Mouse (Mus musculus): ENCODE measurements around the gene Hoxa13. TPM values are rescaled to one million over a fixed set of nuclear protein-coding genes. Genes with fewer than 3 reads are reported as not detected.

The Hoxa13 gene
- polyA plus RNA-seq, 1 experiment from 2014 or later: 0.43 TPM

DNA sequence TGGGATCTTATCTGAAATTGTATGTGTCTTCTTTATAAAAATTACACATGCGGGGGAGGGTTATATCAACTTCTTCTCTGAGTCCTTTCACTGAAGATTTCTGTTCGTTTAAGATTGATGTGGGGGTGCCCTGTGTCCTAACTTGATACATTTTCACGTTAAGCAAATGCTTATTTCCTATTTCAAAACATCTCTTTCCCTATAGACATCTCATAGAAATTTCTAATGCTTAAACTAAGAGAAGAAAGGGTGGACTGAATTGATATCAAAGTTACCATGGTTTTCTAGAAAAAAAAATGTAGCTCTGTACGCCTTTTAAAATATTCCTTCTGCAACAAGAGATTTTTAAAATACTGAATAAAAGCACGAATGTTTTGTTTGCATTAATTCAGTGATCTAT, 6.5 kb upstream of the Hoxa13 start:
- Histone ChIP-seq H3K4me2 (no peak overlapping the region), H3K27me3 (peaks cover 98% of the 10 kb centered on the region), H3K4me3 (replicated peaks) (no peak overlapping the region), H3K9ac (no peak overlapping the region), H3K9me3 (replicated peaks) (no peaks in the 10 kb centered on the region), H3K4me1 (peaks cover 8% of the 10 kb centered on the region), H3K27ac (no peak overlapping the region), H3K36me3 (no peaks in the 10 kb centered on the region)
- 14% methylated on average over 5 of the region's 5 CpGs for WGBS
- no peak for ATAC-seq (replicated peaks; ENCODE audit: low FRiP score)

DNA sequence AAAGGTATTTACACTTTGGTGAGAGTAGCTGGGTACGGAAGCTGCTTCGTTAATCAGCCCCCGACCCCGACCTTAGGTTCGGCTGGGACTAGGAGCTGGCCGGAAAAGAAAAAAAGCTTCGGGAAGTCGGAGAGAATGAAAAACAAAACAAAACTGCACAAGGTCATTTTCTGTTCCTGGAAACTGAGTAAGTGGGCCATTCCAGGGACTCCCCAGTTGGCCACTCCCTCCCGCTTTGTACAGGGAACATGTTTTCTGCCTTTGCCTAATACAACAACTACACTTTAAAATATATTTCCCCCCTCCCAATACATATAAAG, 5.9 kb upstream of the Hoxa13 start:
- under 1% methylated on average over 9 of the region's 9 CpGs for WGBS
- Histone ChIP-seq H3K9ac (no peak overlapping the region), H3K4me1 (peaks cover 8% of the 10 kb centered on the region), H3K27ac (no peak overlapping the region), H3K27me3 (peaks cover 99% of the 10 kb centered on the region), H3K9me3 (replicated peaks) (no peaks in the 10 kb centered on the region), H3K4me2 (no peak overlapping the region), H3K4me3 (replicated peaks) (no peak overlapping the region), H3K36me3 (no peaks in the 10 kb centered on the region)
- ATAC-seq (replicated peaks; ENCODE audit: low FRiP score): no peak

DNA sequence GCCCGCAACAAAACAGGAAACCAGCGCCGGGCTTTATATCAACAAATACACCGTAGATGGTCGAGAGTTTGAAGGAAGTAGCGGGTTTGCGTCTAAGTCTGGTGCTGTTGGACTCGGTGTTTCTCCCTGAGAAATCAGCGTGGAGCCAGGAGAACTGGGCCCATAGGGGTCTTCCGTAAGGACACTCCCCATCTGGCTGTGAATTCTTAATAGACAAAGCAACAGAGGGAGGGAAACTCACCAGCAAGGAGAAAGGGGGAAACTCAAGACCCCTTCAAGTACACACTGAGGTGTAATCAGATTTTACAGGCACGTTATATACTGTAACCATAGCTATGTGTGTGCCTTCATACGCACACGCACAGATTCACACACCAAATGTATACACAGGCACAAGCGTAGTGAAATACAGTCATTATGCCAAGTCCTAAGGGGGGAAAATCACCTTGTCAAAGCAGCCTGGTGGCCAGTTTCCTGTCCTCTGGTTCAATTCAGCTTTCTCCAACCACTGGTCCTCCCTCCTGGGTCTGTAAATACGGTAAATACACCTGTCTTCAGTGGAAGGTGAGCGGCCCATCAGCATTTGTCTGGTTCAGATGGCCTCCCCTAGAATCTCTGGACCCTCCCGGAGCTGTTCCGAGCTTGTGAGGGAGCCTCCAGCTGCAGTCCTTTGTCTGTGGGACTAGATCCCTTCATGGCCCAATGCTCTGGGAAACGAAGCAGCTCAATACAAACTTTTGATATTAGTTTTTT, 5.4 kb upstream of the Hoxa13 start:
- under 1% methylated on average over 19 of the region's 19 CpGs for WGBS
- peaks cover 10% of the 10 kb centered on the region for H3K4me1 ChIP-seq
- no peaks in the 10 kb centered on the region for H3K36me3 ChIP-seq
- no peaks in the 10 kb centered on the region for H3K9me3 ChIP-seq (replicated peaks)
- H3K27ac ChIP-seq: no peak overlapping the region
- ATAC-seq (replicated peaks; ENCODE audit: low FRiP score): no peak
- H3K4me2 ChIP-seq: no peak overlapping the region
- H3K4me3 ChIP-seq (replicated peaks): no peak overlapping the region
- H3K27me3 ChIP-seq: peaks cover 99% of the 10 kb centered on the region
- H3K9ac ChIP-seq: no peak overlapping the region

DNA sequence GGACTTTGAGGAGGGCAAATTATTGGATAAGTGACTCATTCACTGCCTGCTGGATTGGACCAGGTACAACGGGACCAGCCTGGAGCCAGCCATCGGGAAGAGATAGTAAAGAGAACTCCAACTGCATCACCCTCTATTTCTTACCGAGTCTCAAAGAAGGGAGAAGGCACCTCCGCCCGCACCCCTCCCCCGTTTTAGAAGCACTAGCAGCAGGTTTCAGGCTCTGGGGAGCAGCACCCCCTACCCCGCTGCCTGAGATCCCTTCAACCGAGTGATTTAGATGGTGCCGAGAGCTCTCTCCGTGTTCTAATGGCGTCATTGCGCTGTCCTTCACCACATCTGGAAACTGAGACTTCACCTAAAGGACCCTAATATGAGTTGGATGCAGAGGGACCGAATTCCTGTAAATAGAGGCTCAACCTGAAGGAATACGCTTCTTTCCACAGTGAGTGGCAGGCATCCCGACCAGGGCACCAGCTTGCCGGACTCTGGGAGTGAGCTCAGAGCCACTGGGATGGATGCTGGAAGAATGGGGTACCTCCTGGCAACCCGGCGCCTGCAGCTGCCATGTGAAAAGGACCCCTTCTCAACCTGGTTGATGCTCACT, 4.7 kb upstream of the Hoxa13 start:
- 1% methylated on average over 18 of the region's 18 CpGs for WGBS
- peaks cover 99% of the 10 kb centered on the region for H3K27me3 ChIP-seq
- H3K9ac ChIP-seq: no peak overlapping the region
- ATAC-seq (replicated peaks; ENCODE audit: low FRiP score): no peak
- H3K4me2 ChIP-seq: no peak overlapping the region
- no peak overlapping the region for H3K4me3 ChIP-seq (replicated peaks)
- peaks cover 13% of the 10 kb centered on the region for H3K4me1 ChIP-seq
- no peaks in the 10 kb centered on the region for H3K36me3 ChIP-seq
- no peak overlapping the region for H3K27ac ChIP-seq
- H3K9me3 ChIP-seq (replicated peaks): no peaks in the 10 kb centered on the region

DNA sequence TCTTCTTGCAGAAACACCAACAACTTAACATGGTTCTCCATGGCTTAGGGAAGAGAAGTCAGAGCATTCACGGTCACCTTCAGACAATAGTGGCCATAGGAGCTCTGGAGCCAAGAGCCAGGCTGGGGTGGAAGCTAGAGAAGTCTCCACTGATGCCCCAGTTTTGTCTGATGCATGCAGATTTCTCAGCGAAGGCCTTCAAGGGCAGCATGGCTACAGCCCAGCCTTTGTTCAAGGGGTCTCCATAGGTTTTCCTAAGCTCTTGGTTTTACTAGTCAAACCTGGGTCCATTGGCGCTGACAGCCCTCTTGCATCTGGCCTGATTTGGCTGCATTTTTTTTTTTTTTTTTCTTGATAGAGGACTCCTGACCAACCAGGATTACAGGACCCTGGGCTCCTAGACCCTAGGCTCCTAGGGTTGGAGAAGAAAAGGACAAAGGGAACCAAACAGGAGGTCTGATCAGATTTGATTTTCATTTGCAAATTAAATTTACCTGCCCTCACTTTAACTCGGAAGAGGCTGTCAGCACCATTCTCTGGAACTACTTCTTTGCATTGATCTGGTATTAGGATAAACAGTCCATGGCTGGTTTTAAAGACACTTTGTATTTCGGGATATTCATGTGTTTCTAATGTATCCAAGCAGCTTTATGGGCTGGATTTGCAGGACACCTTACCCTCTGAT, 3.6 kb upstream of the Hoxa13 start:
- Histone ChIP-seq H3K9ac (no peak overlapping the region), H3K9me3 (replicated peaks) (no peaks in the 10 kb centered on the region), H3K4me2 (no peak overlapping the region), H3K36me3 (no peaks in the 10 kb centered on the region), H3K27ac (no peak overlapping the region), H3K4me3 (replicated peaks) (no peak overlapping the region), H3K4me1 (peaks cover 22% of the 10 kb centered on the region), H3K27me3 (peaks cover 99% of the 10 kb centered on the region)
- no peak for ATAC-seq (replicated peaks; ENCODE audit: low FRiP score)
- 3% methylated on average over 5 of the region's 5 CpGs for WGBS

DNA sequence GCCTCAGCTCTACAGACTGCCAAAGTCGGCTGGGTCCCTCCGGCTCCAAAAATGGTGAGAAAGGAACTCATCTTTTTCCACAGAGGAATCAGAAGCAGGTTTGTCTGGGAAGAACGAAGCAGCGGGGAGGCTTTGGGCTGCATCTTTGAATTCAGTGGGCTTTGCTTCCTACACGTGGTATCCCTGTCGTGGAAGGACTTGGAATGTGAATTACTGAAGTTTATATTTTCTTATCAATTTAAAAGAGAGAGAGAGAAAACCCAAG, 2.6 kb upstream of the Hoxa13 start:
- WGBS: 2% methylated on average over 6 of the region's 6 CpGs
- no peak for ATAC-seq (replicated peaks; ENCODE audit: low FRiP score)
- H3K27me3 ChIP-seq: peaks cover 99% of the 10 kb centered on the region
- no peaks in the 10 kb centered on the region for H3K9me3 ChIP-seq (replicated peaks)
- peaks cover 22% of the 10 kb centered on the region for H3K4me1 ChIP-seq
- H3K4me3 ChIP-seq (replicated peaks): no peak overlapping the region
- H3K36me3 ChIP-seq: no peaks in the 10 kb centered on the region
- no peak overlapping the region for H3K4me2 ChIP-seq
- H3K27ac ChIP-seq: no peak overlapping the region
- no peak overlapping the region for H3K9ac ChIP-seq

DNA sequence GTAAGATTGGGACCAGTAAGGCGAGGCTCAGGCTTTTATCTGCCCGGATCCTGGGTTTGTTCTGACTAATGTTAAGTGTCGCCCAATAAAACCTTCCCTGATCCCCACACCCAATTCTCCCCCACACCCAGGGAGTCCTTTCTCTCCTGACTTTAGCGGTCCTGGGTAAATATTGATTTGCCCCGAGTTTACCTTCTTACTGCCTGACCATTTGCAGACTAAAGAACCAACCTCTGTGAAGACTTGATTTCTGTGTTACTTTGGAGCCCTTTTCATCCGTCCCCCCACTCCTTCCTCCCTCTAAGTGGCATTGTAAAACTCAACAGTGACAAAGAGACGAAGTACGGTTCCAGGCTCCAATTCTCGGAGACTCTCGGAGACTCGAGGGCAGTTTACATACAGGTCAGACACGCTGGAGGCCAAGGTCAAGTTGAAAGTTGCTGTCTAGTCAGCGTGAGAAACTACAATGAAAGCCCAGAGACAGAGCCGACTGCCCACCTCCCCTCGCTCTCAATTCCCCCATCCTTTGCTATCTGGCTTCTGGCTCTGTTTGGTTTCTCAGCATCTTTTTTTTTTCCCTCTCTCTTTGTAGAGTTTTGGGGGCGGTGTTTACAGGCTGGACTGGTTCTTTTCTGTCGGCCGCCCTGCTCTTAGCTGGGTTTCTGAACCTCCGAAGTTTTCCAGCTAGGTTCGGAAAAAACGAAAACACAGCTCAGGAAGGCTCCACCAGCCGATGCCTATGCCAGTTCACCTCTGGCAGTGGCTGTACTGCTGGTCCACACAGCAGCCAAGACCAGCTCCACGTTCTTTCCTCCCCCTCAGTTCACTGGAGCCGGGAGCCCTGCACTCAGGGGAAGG, 2.0 kb upstream of the Hoxa13 start:
- 2% methylated on average over 24 of the region's 24 CpGs for WGBS
- no peaks in the 10 kb centered on the region for H3K36me3 ChIP-seq
- H3K9me3 ChIP-seq (replicated peaks): no peaks in the 10 kb centered on the region
- H3K27ac ChIP-seq: no peak overlapping the region
- H3K27me3 ChIP-seq: peaks cover 97% of the 10 kb centered on the region
- no peak for ATAC-seq (replicated peaks; ENCODE audit: low FRiP score)
- peaks cover 22% of the 10 kb centered on the region for H3K4me1 ChIP-seq
- H3K9ac ChIP-seq: no peak overlapping the region
- H3K4me2 ChIP-seq: no peak overlapping the region
- H3K4me3 ChIP-seq (replicated peaks): no peak overlapping the region

DNA sequence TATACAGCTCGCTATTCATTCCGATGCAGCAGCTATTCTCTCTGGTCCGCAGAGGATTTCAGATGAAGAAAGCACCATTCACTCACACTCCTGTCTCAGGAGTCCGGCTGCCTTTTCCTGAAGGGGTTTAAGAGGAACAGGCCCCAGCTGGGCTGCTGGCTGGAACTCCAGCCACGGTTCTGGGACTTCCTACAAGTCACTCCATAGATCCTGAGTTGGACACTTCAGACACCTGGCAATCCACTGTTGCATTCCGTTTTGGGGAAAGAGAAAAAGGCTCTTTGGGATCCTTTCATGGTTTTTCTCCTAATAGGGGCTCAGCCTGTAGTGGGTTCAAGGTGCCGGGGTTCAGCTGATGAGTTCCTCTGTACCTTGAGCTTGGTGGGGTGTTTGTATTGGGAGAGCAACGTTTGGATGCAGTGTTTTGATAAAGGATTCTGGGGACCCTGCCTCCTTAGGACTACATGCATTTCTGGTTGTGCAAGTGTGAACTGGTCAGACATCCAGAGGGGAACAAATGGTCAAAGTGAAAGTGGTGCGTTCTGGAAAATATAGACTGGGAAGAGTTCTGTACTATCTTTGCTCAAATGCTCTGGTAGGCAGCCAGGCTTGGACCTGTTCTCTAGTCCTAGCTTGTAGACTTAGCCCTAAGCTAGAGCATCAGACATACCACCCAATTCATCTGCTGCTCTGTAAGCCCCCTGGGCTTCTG, 1.2 kb upstream of the Hoxa13 start:
- Histone ChIP-seq H3K27me3 (peaks cover 98% of the 10 kb centered on the region), H3K4me3 (replicated peaks) (no peak overlapping the region), H3K9ac (no peak overlapping the region), H3K36me3 (no peaks in the 10 kb centered on the region), H3K4me2 (no peak overlapping the region), H3K4me1 (peaks cover 22% of the 10 kb centered on the region), H3K9me3 (replicated peaks) (no peaks in the 10 kb centered on the region), H3K27ac (no peak overlapping the region)
- 2% methylated on average over 9 of the region's 9 CpGs for WGBS
- no peak for ATAC-seq (replicated peaks; ENCODE audit: low FRiP score)

DNA sequence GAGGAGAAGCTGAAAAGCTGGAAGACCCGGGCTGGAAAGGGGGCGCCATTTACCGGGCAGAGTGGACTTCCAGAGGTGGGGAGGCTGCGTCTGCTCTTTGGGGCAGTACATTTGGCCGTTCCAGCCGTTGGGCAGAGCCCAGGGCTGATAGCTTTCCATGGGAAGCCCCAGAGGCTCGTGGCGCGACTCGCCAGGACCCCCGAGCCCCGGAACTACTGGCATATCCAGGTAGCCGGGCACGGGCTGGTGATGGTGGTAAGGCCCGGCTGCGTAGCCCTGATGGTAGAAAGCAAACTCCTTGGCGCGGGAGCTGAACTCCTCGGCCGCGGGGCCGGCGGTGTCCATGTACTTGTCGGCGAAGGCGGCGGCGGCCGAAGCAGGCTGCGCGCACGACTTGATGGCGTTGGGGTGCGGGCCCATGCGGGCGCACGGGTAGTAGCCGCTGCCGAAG, 844 bp downstream of the Hoxa13 start:
- Histone ChIP-seq H3K27me3 (peaks cover 95% of the 10 kb centered on the region), H3K4me3 (replicated peaks) (peak overlapping the region; percentile 46), H3K27ac (no peak overlapping the region), H3K9me3 (replicated peaks) (no peaks in the 10 kb centered on the region), H3K36me3 (no peaks in the 10 kb centered on the region), H3K4me2 (peak overlapping the region; percentile 74), H3K9ac (no peak overlapping the region), H3K4me1 (peaks cover 22% of the 10 kb centered on the region)
- 0 out of 2 replicates have a peak, but pooled peaks have one; percentile 19 for ATAC-seq (replicated peaks; ENCODE audit: low FRiP score)
- under 1% methylated on average over 39 of the region's 39 CpGs for WGBS

DNA sequence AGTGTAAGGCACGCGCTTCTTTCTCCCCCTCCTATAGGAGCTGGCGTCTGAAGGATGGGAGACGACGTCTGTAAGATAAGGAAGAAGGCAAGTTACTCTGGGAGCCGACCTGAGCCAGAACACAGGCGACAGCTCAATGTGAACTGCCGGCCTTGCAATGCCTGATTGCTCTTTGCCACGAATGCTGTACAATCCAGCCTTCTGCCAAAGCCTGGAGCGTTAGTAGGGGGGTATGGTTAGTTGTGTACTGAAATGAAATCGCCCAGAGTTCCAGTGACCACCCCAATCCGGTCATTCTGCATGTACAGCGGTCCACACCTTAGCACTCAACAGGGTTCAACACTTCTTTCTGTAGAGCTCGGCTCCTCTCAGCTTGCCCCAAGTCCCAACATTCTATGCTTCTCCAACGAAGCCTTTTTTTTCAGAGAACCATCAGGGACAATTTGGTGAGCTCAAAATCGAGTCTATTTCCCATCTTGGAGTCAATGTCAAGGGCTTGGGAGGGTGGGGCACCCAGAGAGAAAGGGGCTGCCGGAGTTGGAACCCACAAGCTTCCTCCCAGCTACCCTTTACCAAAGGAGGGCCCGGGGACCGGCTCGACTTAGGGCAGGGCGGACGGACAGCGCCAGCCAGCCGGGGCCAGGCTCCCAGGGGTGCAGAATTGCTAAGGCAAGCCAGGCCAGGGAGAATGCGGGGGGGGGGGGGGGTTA, 1.4 kb downstream of the Hoxa13 start:
- H3K4me3 ChIP-seq (replicated peaks): peak overlapping the region; percentile 46
- H3K4me2 ChIP-seq: peak overlapping the region; percentile 74
- WGBS: under 1% methylated on average over 24 of the region's 25 CpGs

DNA sequence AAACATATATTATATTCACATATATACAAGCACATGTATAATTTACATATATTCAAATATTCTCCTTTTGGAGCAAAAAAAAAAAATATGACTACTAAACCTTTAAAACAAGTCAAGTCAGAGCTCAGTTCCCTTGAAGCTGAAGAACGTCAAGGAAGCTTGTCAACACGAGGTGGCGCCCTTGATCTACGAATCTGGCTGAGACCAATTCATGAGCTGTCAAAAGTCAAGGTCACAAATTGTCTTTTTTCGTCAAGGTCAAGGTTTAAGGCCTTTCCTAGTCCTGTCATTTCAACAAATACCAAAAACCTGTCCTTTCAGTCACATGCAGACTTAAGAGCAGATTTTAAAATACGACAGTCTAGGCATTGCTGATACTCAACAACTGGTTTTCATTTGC, 3.7 kb downstream of the Hoxa13 start:
- Histone ChIP-seq H3K27ac (no peak overlapping the region), H3K4me1 (peaks cover 38% of the 10 kb centered on the region), H3K4me2 (no peak overlapping the region), H3K9me3 (replicated peaks) (no peaks in the 10 kb centered on the region), H3K36me3 (no peaks in the 10 kb centered on the region), H3K4me3 (replicated peaks) (no peak overlapping the region), H3K9ac (no peak overlapping the region), H3K27me3 (peaks cover 89% of the 10 kb centered on the region)
- no peak for ATAC-seq (replicated peaks; ENCODE audit: low FRiP score)
- under 1% methylated on average over 6 of the region's 6 CpGs for WGBS

More for the DNA sequence above, 1.4 kb downstream of the Hoxa13 start:
- H3K36me3 ChIP-seq: no peaks in the 10 kb centered on the region
- H3K27me3 ChIP-seq: peaks cover 90% of the 10 kb centered on the region
- 0 out of 2 replicates have a peak, but pooled peaks have one; percentile 28 for ATAC-seq (replicated peaks; ENCODE audit: low FRiP score)
- H3K9ac ChIP-seq: no peak overlapping the region
- no peak overlapping the region for H3K27ac ChIP-seq
- peaks cover 22% of the 10 kb centered on the region for H3K4me1 ChIP-seq
- H3K9me3 ChIP-seq (replicated peaks): no peaks in the 10 kb centered on the region

All from kidney, embryonic 15.5 days (tissue).